Mouse (Mus musculus): ENCODE data around the gene Cox8a. TPM values are rescaled to one million over a fixed set of nuclear protein-coding genes. Genes with fewer than 3 reads are reported as not detected.

Cox8a gene
- polyA plus RNA-seq, 2 experiments = 478 to 909 TPM

DNA sequence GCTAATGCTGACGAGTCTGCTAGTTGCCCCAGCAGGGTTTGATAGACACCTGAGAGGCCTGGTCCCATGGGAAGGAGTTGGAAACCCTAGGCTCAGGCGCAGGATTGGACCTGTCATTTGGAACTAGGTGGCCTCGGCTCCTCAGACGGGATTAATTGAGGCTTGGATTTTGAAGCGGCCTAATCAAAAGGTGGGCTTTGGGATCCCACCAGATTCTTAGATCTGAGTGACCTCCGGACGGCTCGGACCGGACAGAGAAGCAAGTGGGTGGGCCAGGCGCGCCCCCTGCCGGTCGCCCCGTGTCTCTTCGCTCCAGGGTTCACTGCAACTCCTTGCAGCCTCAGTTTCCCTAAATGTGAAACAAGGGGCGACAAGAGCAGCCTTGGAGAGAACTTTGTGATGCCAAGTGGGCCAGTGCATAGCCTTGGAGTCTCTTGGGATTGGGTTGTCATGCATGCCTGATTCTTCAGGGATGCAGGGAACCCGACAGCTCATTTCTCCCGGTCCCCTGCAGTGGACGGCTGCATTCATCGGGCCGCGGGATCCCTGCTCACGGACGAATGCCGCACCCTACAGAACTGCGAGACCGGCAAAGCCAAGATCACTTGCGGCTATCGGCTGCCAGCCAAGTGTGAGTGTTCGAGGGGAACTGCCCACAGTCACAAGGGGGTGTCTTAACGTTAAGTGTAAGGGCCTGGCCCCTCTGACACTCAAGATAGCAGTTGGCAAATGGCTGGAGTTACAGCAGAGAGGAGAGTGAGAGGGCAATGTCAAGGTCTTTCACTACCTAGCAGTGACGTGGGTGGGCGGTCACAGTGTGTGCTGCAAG is 21.3 kb downstream of the Cox8a start:
- Histone ChIP-seq H3K4me2 (replicated peaks; ENCODE audit: low read depth, low read length, severe bottlenecking) (0 out of 2 replicates have a peak overlapping the region, but pooled peaks have one; percentile 6), H3K27me3 (ENCODE audit: control insufficient read depth, insufficient read depth, low read length) (no peaks in the 10 kb centered on the region), H3K27ac (replicated peaks; ENCODE audit: low read depth, low read length) (no peak overlapping the region), H3K4me3 (replicated peaks; ENCODE audit: low read length) (no peak overlapping the region), H3K4me1 (ENCODE audit: control insufficient read depth, insufficient read depth, low read length) (peaks cover 8% of the 10 kb centered on the region), H3K36me3 (ENCODE audit: control insufficient read depth, insufficient read depth, low read length) (peaks cover 41% of the 10 kb centered on the region), H3K9me3 (ENCODE audit: control insufficient read depth, low read length) (no peaks in the 10 kb centered on the region), H3K9ac (ENCODE audit: low read depth, low read length, severe bottlenecking) (no peak overlapping the region)
- DNase-seq (ENCODE audit: low spot score) = peak; percentile 59
- TF ChIP-seq POLR2A (IDR thresholded peaks at IDR 0.05; ENCODE audit: borderline replicate concordance, extremely low read depth, insufficient read depth, insufficient read length) = no peak
- 15% methylated on average over 33 of the region's 33 CpGs for WGBS
- no peak for ATAC-seq (ENCODE audit: low FRiP score, low read depth)

DNA sequence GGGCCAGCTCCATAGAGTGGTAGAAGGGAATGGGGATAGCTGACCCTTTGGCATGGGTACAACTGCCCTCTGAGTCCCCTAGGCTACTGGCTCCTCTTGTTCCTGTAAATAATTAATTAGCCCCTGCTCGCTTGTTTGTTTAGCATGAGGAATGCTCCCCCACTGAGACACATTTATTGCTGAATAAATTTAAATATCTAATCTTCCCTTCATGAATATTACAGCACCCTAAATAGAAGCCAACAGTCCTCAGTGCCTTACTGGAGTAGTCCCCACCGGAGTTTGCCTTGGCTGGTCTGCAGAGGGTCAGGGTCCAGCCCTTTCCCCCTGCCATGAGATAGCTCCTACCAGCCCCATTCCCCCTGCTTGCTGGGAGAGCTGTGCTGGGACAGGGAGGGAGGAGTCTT is 24.9 kb downstream of the Cox8a start:
- H3K9me3 ChIP-seq (ENCODE audit: control insufficient read depth, low read length) = no peaks in the 10 kb centered on the region
- TF ChIP-seq POLR2A (IDR thresholded peaks at IDR 0.05; ENCODE audit: borderline replicate concordance, extremely low read depth, insufficient read depth, insufficient read length) = no peak
- H3K36me3 ChIP-seq (ENCODE audit: control insufficient read depth, insufficient read depth, low read length) = peaks cover 7% of the 10 kb centered on the region
- no peak overlapping the region for H3K4me3 ChIP-seq (replicated peaks; ENCODE audit: low read length)
- DNase-seq (ENCODE audit: low spot score) (no peak), ATAC-seq (ENCODE audit: low FRiP score, low read depth) (no peak)
- H3K4me1 ChIP-seq (ENCODE audit: control insufficient read depth, insufficient read depth, low read length) = peaks cover 8% of the 10 kb centered on the region
- 41% methylated on average over 2 of the region's 2 CpGs for WGBS
- no peak overlapping the region for H3K4me2 ChIP-seq (replicated peaks; ENCODE audit: low read depth, low read length, severe bottlenecking)
- H3K27ac ChIP-seq (replicated peaks; ENCODE audit: low read depth, low read length) = no peak overlapping the region
- H3K27me3 ChIP-seq (ENCODE audit: control insufficient read depth, insufficient read depth, low read length) = no peaks in the 10 kb centered on the region
- no peak overlapping the region for H3K9ac ChIP-seq (ENCODE audit: low read depth, low read length, severe bottlenecking)

DNA sequence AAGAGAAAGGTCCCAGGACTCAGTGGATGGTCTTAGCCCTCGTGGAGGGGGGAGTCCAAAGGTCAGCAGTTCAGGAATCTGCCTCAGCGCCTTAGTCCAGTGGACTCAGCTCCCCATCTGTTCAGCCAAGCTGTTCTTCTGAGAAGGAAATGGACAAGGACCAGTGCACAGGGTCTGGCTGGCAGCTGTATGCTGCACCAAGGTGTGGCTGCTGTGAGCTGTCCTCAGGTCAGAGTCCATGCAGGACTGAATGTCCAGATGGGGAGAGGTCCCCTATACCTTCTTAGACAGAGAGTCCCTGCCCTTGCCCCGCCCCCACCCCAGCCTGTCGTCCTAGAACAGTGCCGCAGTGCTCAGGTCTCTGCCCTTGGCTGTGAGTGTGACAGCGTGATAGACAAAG is 25.8 kb downstream of the Cox8a start:
- Histone ChIP-seq H3K4me1 (ENCODE audit: control insufficient read depth, insufficient read depth, low read length) (peaks cover 4% of the 10 kb centered on the region; the same call in 1 of the 2 replicates), H3K9ac (ENCODE audit: low read depth, low read length, severe bottlenecking) (no peak overlapping the region), H3K9me3 (ENCODE audit: control insufficient read depth, low read length) (no peaks in the 10 kb centered on the region), H3K4me3 (replicated peaks; ENCODE audit: low read length) (no peak overlapping the region), H3K27ac (replicated peaks; ENCODE audit: low read depth, low read length) (no peak overlapping the region), H3K27me3 (ENCODE audit: control insufficient read depth, insufficient read depth, low read length) (no peaks in the 10 kb centered on the region), H3K4me2 (replicated peaks; ENCODE audit: low read depth, low read length, severe bottlenecking) (no peak overlapping the region), H3K36me3 (ENCODE audit: control insufficient read depth, insufficient read depth, low read length) (no peaks in the 10 kb centered on the region)
- 46% methylated on average over 6 of the region's 6 CpGs for WGBS
- ATAC-seq (ENCODE audit: low FRiP score, low read depth) (no peak), DNase-seq (ENCODE audit: low spot score) (no peak)
- no peak for TF ChIP-seq POLR2A (IDR thresholded peaks at IDR 0.05; ENCODE audit: borderline replicate concordance, extremely low read depth, insufficient read depth, insufficient read length)

DNA sequence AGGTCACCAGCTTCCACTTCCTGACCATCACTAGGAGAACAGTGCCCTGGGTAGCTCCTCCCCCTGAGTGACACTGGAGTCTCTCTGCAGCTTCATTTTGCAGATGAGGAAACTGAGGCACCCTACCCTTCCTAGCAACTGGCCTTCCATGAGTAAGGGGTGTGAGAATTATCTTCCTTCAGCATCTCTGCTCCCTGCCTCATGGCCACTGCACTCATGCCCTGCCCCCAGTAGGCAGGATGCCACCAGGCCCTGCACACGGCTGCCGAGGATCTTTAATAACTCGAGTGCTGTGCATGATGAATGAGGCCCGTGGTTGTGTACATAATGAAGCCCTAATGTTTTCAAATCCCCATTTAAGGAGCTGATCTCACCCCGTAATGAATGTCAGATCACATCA is 26.4 kb downstream of the Cox8a start:
- H3K4me2 ChIP-seq (replicated peaks; ENCODE audit: low read depth, low read length, severe bottlenecking) = no peak overlapping the region
- 57% methylated on average over 5 of the region's 5 CpGs for WGBS
- no peaks in the 10 kb centered on the region for H3K27me3 ChIP-seq (ENCODE audit: control insufficient read depth, insufficient read depth, low read length)
- ATAC-seq (ENCODE audit: low FRiP score, low read depth) (no peak), DNase-seq (ENCODE audit: low spot score) (no peak)
- no peak overlapping the region for H3K4me3 ChIP-seq (replicated peaks; ENCODE audit: low read length)
- H3K9me3 ChIP-seq (ENCODE audit: control insufficient read depth, low read length) = no peaks in the 10 kb centered on the region
- 0 out of 2 replicates have a peak, but pooled peaks cover 3% of the 10 kb centered on the region for H3K4me1 ChIP-seq (ENCODE audit: control insufficient read depth, insufficient read depth, low read length)
- H3K9ac ChIP-seq (ENCODE audit: low read depth, low read length, severe bottlenecking) = no peak overlapping the region
- no peak overlapping the region for H3K27ac ChIP-seq (replicated peaks; ENCODE audit: low read depth, low read length)
- TF ChIP-seq POLR2A (IDR thresholded peaks at IDR 0.05; ENCODE audit: borderline replicate concordance, extremely low read depth, insufficient read depth, insufficient read length) = no peak
- no peaks in the 10 kb centered on the region for H3K36me3 ChIP-seq (ENCODE audit: control insufficient read depth, insufficient read depth, low read length)

DNA sequence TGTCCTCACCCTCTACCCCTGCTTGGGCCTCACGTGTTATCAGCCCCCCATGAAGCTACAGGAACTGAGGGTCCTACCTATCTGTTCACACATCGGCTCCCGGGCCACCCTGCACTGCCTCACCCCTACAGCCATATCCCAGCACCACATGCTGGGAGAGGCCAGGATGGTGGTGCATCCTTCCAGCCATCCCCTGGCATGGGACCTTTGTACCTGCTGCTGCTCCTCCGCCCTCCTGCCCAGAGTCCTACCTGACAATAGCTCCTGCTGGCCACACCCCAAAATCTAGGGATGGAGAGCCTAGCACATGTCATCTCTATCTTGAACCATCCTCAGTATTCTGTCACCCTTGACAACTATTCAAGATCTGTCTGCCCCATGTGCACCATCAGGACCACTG is 28.4 kb downstream of the Cox8a start:
- ATAC-seq (ENCODE audit: low FRiP score, low read depth) = no peak
- Histone ChIP-seq H3K4me3 (replicated peaks; ENCODE audit: low read length) (no peak overlapping the region), H3K9ac (ENCODE audit: low read depth, low read length, severe bottlenecking) (no peak overlapping the region), H3K4me2 (replicated peaks; ENCODE audit: low read depth, low read length, severe bottlenecking) (no peak overlapping the region), H3K9me3 (ENCODE audit: control insufficient read depth, low read length) (no peaks in the 10 kb centered on the region), H3K36me3 (ENCODE audit: control insufficient read depth, insufficient read depth, low read length) (no peaks in the 10 kb centered on the region), H3K4me1 (ENCODE audit: control insufficient read depth, insufficient read depth, low read length) (peaks cover 4% of the 10 kb centered on the region; the same call in 1 of the 2 replicates), H3K27ac (replicated peaks; ENCODE audit: low read depth, low read length) (no peak overlapping the region), H3K27me3 (ENCODE audit: control insufficient read depth, insufficient read depth, low read length) (no peaks in the 10 kb centered on the region)
- DNase-seq (ENCODE audit: low spot score) = no peak
- WGBS = 74% methylated on average over 3 of the region's 4 CpGs
- no peak for TF ChIP-seq POLR2A (IDR thresholded peaks at IDR 0.05; ENCODE audit: borderline replicate concordance, extremely low read depth, insufficient read depth, insufficient read length)
